Mouse (Mus musculus) heart, adult 9 months (tissue): Measurements from ENCODE around the gene Ets1.

ENCODE experiments used
- DNase-seq, 2 experiments: peaks; one replicate each; pipeline ENCODE4 v3.0.0; 2022; ENCODE audit warnings: low spot score in 2 of 2

Ets1 gene

GRCm38 (mm10) chr9:32635627-32636385, at the start of gene Ets1:
Ets1 (plus strand) TSS chr9:32636221.
- peak in 1 of 2 experiments; percentile 64 for DNase-seq

GRCm38 (mm10) chr9:32589900-32590299, 46.1 kb upstream of the Ets1 start:
- DNase-seq, result peak; percentile 63 to 84

- no peak for DNase-seq
These were observed 45.5 kb upstream of the Ets1 start for GRCm38 (mm10) chr9:32590571-32590970.

- DNase-seq, result peak; percentile 86
These were observed 44.1 kb upstream of the Ets1 start for GRCm38 (mm10) chr9:32591732-32592582.

- DNase-seq, result no peak
These were observed 43.5 kb upstream of the Ets1 start for GRCm38 (mm10) chr9:32592583-32592890.

GRCm38 (mm10) chr9:32593816-32594215, 42.2 kb upstream of the Ets1 start:
- DNase-seq, result no peak

GRCm38 (mm10) chr9:32594346-32594745, 41.7 kb upstream of the Ets1 start:
- no peak for DNase-seq

GRCm38 (mm10) chr9:32595076-32595820, 40.8 kb upstream of the Ets1 start:
- DNase-seq, result peak; percentile 52 to 63

- DNase-seq, result no peak
These were observed 39.7 kb upstream of the Ets1 start for GRCm38 (mm10) chr9:32596366-32596765.

GRCm38 (mm10) chr9:32601953-32602352, 34.1 kb upstream of the Ets1 start:
- DNase-seq, result no peak

- DNase-seq, result no peak
These were observed 32.9 kb upstream of the Ets1 start for GRCm38 (mm10) chr9:32603097-32603496.

- no peak for DNase-seq
These were observed 28.8 kb upstream of the Ets1 start for GRCm38 (mm10) chr9:32607218-32607617.

- DNase-seq, result no peak
These were observed 27.0 kb upstream of the Ets1 start for GRCm38 (mm10) chr9:32608831-32609610.

- DNase-seq, result no peak
These were observed 25.8 kb upstream of the Ets1 start for GRCm38 (mm10) chr9:32610218-32610617.

- DNase-seq, result no peak
These were observed 25.4 kb upstream of the Ets1 start for GRCm38 (mm10) chr9:32610631-32611030.

- DNase-seq, result no peak
These were observed 24.7 kb upstream of the Ets1 start for GRCm38 (mm10) chr9:32611340-32611739.

GRCm38 (mm10) chr9:32612426-32612825, 23.6 kb upstream of the Ets1 start:
- DNase-seq, result no peak

GRCm38 (mm10) chr9:32612861-32613421, 23.1 kb upstream of the Ets1 start:
- peak; percentile 48 to 75 for DNase-seq

- DNase-seq, result no peak
These were observed 21.8 kb upstream of the Ets1 start for GRCm38 (mm10) chr9:32614191-32614590.

- DNase-seq, result no peak
These were observed 20.6 kb upstream of the Ets1 start for GRCm38 (mm10) chr9:32615461-32615860.

- DNase-seq, result no peak
These were observed 20.0 kb upstream of the Ets1 start for GRCm38 (mm10) chr9:32615986-32616385.
